ENCODE assay signal across 11 mouse cellular contexts in the genomic region with DNA sequence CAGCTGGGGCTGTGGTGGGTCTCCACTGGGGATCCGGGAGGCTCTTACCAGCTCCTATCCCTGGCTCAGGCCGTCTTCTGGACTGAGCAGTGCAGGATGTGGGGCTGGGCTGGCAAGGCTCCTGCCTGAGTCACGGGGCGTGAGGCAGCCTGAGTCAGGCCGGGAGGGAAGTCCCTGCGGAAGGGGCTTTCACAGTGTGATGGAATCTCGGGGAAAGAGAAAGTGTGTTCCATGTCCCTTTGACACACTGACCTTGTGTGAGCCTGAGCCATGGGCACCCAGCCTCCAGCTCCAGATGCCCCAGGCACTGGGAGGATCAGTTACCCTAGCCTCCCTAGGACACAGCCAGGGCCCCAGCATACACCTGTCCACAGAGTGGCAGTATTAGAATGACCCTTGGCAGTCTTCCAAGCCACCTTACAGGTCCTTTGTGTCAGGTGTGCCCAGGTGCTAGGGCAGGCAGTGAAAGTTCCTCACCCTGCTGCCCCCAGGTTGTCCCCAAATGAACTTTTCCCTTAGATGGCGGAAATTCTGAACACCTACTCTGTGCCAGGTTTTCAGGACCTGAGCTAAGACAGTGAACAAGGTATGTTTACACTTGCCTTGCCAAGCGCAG. TPM values are rescaled to one million over a fixed set of nuclear protein-coding genes. Genes with fewer than 3 reads are reported as not detected.
DNase-seq lines count a peak whose midpoint lies in the region; ATAC-seq and TF ChIP-seq lines count a peak whose summit lies in the region.
"Had no signal": no experiment of that assay in that cellular context is flagged by ENCODE, and none has a peak within 500 bp of the region (broad histone marks: within the 10 kb centered on the region; RNA-seq: fewer than 3 reads in every experiment).

No protein-coding gene starts in this region.

- 52% methylated on average over 9 of the region's 9 CpGs for WGBS in intestine, postnatal 0 days

- H3K4me3 ChIP-seq in intestine, postnatal 0 days (ENCODE audit: low read depth, low read length): no peak overlapping the region
- H3K4me3 ChIP-seq: embryonic facial prominence, embryonic 10.5 days; hindbrain, embryonic 15.5 days had no signal

- H3K27ac ChIP-seq in intestine, postnatal 0 days (ENCODE audit: low read depth, low read length): no peak overlapping the region
- H3K27ac ChIP-seq: embryonic facial prominence, embryonic 10.5 days; hindbrain, embryonic 15.5 days had no signal

- DNase-seq in ovary, postnatal 36 days (ENCODE audit: low spot score): peak; percentile 33
- no peak for DNase-seq in ovary, postnatal 14 days (ENCODE audit: low spot score)
- DNase-seq in gastrocnemius, postnatal 25 days: peak; percentile 57
- DNase-seq in urinary bladder, postnatal 25 days (ENCODE audit: low spot score): peak; percentile 63
- no peak for DNase-seq in yolk sac, embryonic 10.5 days (ENCODE audit: low spot score)
- DNase-seq in embryo, embryonic 10.5 days (ENCODE audit: low spot score): no peak
- no peak for DNase-seq in left cerebral cortex, adult 8-10 months (ENCODE audit: low spot score in 2 of 2)
- DNase-seq: lung, embryonic 14.5 days had no signal

- H3K27me3 ChIP-seq in intestine, postnatal 0 days (replicated peaks; ENCODE audit: control insufficient read depth, insufficient read depth, low read length): no peaks in the 10 kb centered on the region
- H3K27me3 ChIP-seq: hindbrain, embryonic 15.5 days had no signal

- no peaks in the 10 kb centered on the region for H3K9me3 ChIP-seq in intestine, postnatal 0 days (ENCODE audit: control insufficient read depth)
- H3K9me3 ChIP-seq: embryonic facial prominence, embryonic 10.5 days; hindbrain, embryonic 15.5 days had no signal

- H3K9ac ChIP-seq in intestine, postnatal 0 days (ENCODE audit: low read depth, low read length): no peak overlapping the region
- H3K9ac ChIP-seq: hindbrain, embryonic 15.5 days; lung, embryonic 14.5 days had no signal

- no peaks in the 10 kb centered on the region for H3K4me1 ChIP-seq in intestine, postnatal 0 days (replicated peaks; ENCODE audit: control insufficient read depth, insufficient read depth, low read length)

- TF ChIP-seq CTCF in intestine, postnatal 0 days (IDR thresholded peaks at IDR 0.05; ENCODE audit: low read depth): 0 out of 2 replicates have a peak, but pooled peaks have one; percentile 7

- H3K4me2 ChIP-seq in intestine, postnatal 0 days (replicated peaks; ENCODE audit: low read depth): no peak overlapping the region
- H3K4me2 ChIP-seq: hindbrain, embryonic 15.5 days; lung, embryonic 14.5 days had no signal

- no peaks in the 10 kb centered on the region for H3K36me3 ChIP-seq in intestine, postnatal 0 days (ENCODE audit: control insufficient read depth, insufficient read depth)
- H3K36me3 ChIP-seq: embryonic facial prominence, embryonic 10.5 days; hindbrain, embryonic 15.5 days had no signal

- ATAC-seq in intestine, postnatal 0 days: peak; percentile 52

RNA-seq across cellular contexts. Expression of a gene that starts 8.9 kb away (rescaled TPM):
- total RNA-seq in gastrocnemius, postnatal 25 days (2021): 10 to 100 TPM; 24.6 to 24.7 TPM
- 108 and 116 TPM in 2 replicates for polyA plus RNA-seq in intestine, postnatal 0 days (2015; fragmentation: Nextera tagmentation; extraction: Ambion mirVana)
- 10 to 100 TPM; 43.7 to 50.0 (median 47.5) TPM for total RNA-seq in left cerebral cortex, adult 8-10 months (2022)

RNA-seq across cellular contexts. Expression of a gene that starts 18.2 kb away (rescaled TPM):
- total RNA-seq in gastrocnemius, postnatal 25 days (2021): 1 to 10 TPM; 2.5 to 2.9 TPM
- 80.3 and 83.0 TPM in 2 replicates for polyA plus RNA-seq in intestine, postnatal 0 days (2015; fragmentation: Nextera tagmentation; extraction: Ambion mirVana)
- total RNA-seq in left cerebral cortex, adult 8-10 months (2022): 10 to 100 TPM; 61.5 to 87.6 (median 74.4) TPM

RNA-seq across cellular contexts. Expression of a gene that starts 26.2 kb away (rescaled TPM):
- total RNA-seq in gastrocnemius, postnatal 25 days (2021): under 1 TPM; 0.08 to 0.24 TPM
- polyA plus RNA-seq in intestine, postnatal 0 days (2015; fragmentation: Nextera tagmentation; extraction: Ambion mirVana): 0.47 TPM in 2 replicates
- total RNA-seq in left cerebral cortex, adult 8-10 months (2022): 10 to 100 TPM; 28.5 to 39.0 (median 32.3) TPM

Comparison
In these comparisons a context has a peak if more than half of its experiments do, and no peak if none do; other contexts are left out.
1. DNase-seq: peak in ovary, postnatal 36 days (single experiment), gastrocnemius, postnatal 25 days (single experiment) and urinary bladder, postnatal 25 days (single experiment); none in ovary, postnatal 14 days (single experiment), yolk sac, embryonic 10.5 days (single experiment), embryo, embryonic 10.5 days (single experiment) and left cerebral cortex, adult 8-10 months (0 of 2).
2. RNA of a gene that starts 18.2 kb away (total RNA-seq): 61.5 to 87.6 TPM in left cerebral cortex, adult 8-10 months; 2.5 to 2.9 TPM in gastrocnemius, postnatal 25 days; every median in the first group is over 10 times any median in the second.
3. RNA of a gene that starts 26.2 kb away (total RNA-seq): 28.5 to 39.0 TPM in left cerebral cortex, adult 8-10 months; 0.08 to 0.24 TPM in gastrocnemius, postnatal 25 days; every median in the first group is over 10 times any median in the second.